Mouse (Mus musculus): ENCODE results near the gene Atg9b. TPM values are rescaled to one million over a fixed set of nuclear protein-coding genes. Genes with fewer than 3 reads are reported as not detected.
A peak's percentile ranks its signal among the peaks of the same experiment; 100 is the strongest.
"Not testable (repeated sequence)": the region's sequence is repeated elsewhere in the genome, so short reads cannot be mapped to it uniquely, and the experiment has no call there.

The Atg9b gene
- total RNA-seq, 2 experiments from 2014 or later = 3.9 to 4.7 TPM

DNA sequence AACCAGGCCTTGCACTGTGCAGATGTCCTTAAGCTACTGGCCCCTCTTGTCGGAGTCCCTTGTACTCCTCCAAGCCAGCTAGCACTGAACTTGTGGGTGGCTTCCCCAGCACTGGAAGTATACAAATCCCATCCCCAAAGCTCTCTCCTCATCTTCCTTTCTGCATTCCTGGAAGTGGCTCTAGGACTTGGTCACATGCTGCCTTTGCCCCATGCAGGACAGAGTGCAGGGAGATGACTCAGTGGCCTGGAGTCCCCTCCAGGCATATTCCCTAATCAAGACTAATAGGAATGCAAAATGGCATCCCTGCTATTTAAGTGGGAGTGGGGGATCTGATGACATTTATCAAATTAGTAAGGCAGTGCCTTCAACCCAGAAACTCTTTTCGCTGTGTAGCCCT, 20.1 kb upstream of the Atg9b start:
- DNase-seq (ENCODE audit: extremely low spot score in 1 of 2, low spot score in 2 of 2) = no peak
- intact Hi-C loops (cut with DNase I) = no loop called here

DNA sequence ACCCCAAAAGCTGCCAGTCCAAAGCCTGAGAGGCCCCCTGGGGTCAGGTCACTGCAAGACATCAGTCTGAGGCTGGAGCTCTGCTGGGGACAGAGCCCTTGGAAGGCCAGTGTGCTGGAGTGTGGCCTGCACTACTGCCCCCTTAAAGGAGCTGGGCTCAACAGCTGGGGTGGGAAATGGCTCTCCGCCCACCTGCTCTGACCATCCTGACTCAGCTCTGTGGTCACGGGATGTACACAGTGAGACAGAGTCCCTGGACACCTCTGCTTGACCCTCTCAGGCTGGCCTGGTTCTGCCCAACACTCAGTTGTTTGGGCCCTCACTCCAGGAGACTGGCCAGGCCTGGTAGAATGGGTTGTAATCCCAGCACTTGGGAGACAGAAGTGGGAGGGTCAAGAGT, 17.5 kb upstream of the Atg9b start:
- intact Hi-C loops (cut with DNase I) = no loop called here
- peak in 1 of 2 experiments; percentile 26 for DNase-seq (ENCODE audit: extremely low spot score in 1 of 2, low spot score in 2 of 2)

DNA sequence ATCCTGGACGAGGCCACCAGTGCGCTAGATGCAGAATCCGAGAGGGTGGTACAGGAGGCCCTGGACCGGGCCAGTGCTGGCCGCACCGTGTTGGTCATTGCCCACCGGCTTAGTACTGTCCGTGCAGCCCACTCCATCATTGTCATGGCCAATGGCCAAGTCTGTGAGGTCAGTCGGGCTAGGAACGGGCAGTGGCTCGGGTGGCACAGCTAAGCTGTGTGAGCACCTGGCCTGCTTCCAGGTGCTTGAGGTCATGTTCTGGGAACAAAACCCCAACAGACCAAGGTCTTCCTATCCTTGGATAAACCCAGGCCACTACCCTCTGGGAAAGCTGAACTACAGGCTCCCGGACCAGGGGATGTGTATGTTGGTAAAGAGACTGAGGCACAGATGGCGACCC, 16.7 kb upstream of the Atg9b start:
- DNase-seq (ENCODE audit: extremely low spot score in 1 of 2, low spot score in 2 of 2) = peak in 1 of 2 experiments; percentile 34
- intact Hi-C loops (cut with DNase I) = no loop called here

DNA sequence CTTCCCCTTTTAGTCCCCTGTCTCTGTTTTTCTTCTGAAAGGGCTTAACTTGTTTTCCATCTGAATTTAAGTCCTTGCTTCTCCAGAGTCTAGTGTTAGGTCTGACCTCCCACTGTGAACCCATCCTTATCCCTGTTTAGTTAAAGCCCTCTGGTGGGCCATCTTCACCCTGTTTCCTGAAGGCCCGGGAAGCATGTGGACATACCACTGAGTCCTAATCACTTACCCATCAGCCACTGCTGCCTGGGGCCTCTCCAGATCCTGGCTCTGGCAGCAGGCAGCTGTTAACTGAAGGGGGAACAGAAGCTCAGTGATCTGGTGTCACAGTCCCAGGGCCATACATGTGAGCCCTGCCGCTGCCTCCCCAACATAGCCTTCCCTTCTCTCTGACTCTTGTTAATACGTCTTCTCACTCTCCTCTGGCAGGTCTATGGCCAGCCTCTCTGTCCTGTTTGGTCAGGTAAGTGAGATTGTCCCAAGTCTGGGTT, 13.5 kb upstream of the Atg9b start:
- no peak for DNase-seq (ENCODE audit: extremely low spot score in 1 of 2, low spot score in 2 of 2)
- intact Hi-C loops (cut with DNase I) = no loop called here

DNA sequence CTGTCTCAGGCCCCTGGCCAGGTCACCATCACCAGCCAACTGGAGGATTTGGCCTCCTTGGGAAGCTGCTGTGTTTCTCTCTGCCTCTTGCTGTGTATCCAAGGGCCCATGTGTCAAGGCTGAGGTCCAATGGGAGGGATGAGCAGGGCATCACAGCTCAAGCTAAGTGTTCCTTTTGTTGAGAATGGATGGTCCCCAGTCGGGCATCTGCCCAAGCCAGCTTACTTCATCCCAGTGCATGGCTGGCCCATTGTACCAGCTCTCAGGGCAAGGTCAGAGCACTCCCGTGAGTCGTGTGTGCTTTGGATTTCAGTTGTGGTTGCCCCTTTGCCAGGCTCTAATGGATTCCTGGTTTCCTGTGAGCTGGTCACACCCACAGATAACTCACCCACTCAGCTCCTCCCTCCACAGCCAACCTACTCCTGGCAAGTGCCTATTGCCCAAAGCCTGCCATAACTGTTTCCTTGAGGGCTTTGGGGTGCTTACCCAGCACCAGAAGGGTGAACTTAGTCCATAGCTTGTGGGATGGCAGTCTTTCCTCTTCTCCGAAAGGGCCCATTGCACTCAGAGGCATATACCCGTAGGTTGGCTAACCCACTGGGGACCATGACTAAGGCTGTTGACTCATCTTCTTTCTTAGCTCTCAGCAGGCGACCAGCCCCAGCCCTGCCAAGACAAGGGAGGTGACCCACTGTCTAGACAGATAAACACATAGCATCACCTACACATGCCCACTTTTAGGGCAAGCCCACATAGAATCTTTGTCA, 12.8 kb upstream of the Atg9b start:
- intact Hi-C loops (cut with DNase I) = no loop called here
- no peak for DNase-seq (ENCODE audit: extremely low spot score in 1 of 2, low spot score in 2 of 2)

DNA sequence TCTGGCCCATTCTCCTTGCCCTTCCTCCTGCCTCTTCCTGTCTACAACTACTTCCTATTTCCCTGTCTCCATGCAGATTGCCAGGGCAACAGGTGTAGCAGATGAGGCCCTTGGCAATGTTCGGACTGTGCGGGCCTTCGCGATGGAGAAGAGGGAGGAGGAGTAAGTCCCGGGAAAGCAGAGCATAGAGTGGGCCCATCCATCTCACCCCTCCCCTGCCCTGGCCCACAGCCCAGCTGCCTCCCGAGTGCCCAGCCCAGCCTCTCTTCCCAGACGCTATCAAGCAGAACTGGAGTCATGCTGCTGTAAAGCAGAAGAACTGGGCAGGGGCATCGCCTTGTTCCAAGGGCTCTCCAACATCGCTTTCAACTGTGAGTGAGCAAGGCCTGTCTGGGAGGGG, 10.0 kb upstream of the Atg9b start:
- intact Hi-C loops (cut with DNase I) = no loop called here
- DNase-seq (ENCODE audit: extremely low spot score in 1 of 2, low spot score in 2 of 2) = no peak

DNA sequence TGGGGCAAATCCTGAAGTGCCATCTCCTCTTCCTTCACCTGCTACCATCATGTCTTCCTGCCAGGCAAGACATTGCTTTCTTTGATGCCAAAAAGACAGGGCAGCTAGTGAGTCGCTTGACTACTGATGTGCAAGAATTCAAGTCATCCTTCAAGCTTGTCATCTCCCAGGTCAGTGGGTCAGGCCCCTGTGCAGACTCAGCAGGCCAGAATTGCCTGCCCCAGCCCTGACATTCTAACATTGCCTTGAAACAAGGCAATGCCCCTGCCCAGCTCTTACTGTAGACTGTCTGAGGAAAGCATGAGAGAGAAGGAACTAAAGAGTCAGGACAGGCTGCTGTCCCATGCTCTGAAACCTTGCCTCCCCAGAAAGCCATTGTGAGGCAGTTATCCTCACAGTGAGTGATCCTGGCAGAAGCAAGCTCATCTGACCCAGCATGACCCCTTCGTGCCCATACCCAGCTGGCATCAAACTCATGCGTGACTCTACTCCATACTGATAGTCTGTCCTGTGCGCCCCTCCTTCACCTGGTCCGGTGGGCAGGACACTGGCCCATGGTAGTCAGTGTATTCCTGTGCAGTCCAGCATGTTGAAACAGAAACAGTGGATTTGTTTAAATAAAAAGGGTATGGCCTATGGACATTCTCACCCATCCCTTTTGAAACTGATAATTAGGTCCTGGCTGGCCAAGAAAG, 9.1 kb upstream of the Atg9b start:
- intact Hi-C loops (cut with DNase I) = no loop called here
- DNase-seq (ENCODE audit: extremely low spot score in 1 of 2, low spot score in 2 of 2) = no peak

DNA sequence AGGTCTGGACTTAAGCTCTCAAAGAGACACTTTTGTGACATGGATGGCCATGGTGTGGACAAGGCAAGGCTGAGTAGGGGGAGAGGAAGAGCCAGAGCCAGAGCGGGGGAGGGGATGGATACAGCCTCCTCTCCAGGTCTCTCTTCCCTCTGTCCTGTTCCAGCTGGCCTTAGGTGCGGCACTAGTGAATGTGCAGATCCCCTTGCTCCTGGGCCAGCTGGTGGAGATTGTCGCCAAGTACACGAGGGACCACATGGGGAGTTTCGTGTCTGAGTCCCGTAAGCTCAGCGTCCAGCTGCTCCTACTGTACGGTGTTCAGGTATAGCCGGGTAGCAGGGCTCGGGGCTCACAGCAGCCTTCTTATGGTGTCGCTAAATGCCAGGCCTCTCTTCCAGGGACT, 8.4 kb upstream of the Atg9b start:
- intact Hi-C loops (cut with DNase I) = no loop called here

DNA sequence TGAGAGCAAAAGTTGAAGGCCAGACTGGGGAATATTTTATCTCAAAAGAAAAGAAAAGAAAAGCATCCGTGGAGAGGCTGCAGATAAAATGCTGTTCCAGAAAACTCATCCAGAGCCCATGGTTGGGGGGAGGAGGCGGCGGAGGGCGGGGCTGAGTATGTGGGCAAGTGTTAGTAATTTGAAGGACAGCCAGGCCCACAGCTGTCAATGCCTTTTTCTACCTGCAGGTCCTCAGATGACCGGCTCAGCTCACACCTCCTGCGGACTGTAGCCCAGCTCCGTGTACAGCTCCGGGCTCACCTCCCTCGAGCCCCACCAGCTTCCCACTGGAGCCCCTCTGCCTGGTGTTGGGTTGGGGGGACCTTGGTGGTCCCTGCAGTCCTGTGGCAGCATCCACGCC, 7.7 kb upstream of the Atg9b start:
- intact Hi-C loops (cut with DNase I) = no loop called here
- DNase-seq (ENCODE audit: extremely low spot score in 1 of 2, low spot score in 2 of 2) = no peak

More for the DNA sequence above, 8.4 kb upstream of the Atg9b start:
- no peak for DNase-seq (ENCODE audit: extremely low spot score in 1 of 2, low spot score in 2 of 2)

DNA sequence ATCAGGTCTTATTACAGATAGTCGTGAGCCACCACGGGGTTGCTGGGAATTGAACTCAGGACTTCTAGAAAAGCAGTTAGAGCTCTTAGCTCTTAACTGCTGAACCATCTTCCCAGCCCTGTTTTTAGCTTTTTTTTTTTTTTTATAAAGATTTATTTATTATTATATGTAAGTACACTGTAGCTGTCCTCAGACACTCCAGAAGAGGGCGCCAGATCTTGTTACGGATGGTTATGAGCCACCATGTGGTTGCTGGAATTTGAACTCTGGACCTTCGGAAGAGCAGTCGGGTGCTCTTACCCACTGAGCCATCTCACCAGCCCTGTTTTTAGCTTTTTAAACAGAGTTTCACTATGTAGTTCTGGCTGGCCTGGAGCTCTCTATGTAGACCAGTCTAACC, 4.3 kb upstream of the Atg9b start:
- intact Hi-C loops (cut with DNase I); DNase-seq (ENCODE audit: extremely low spot score in 1 of 2, low spot score in 2 of 2): not testable (repeated sequence)

DNA sequence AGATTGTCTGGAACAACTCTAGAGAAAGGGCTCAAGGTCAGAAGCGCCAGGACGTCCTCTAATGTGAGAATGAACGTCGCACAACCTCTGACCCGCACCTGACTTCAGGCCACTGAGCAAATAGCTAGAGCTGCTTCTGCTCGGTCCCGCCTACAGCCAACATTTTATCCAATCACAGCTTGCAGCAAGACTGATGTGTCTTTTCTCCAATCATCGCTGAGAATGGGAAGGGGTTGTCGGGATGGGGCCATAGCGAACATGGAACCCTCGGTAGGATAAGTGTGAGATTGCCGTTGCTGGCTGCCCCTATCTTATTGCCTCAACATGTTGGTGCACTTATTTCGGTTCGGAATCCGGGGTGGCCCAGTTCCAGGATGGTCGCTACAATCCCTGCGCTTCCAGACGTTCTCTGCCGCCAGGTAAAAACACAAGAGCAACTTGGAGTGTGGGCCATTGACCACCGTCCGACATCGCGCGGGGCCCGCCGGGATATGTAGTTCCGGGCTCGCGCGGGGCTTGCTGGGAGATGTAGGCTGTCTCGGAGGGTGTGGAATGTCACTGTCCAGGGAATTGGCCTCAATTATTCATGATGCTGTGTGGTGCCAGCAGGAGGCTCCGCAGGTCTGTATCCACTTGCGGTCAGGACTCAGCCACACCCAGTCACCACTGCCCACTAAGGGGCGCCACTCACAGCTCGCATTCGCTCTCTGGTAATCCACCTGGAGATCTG, 2.4 kb upstream of the Atg9b start:
- DNase-seq (ENCODE audit: extremely low spot score in 1 of 2, low spot score in 2 of 2) = peak; percentile 93 to 98
- intact Hi-C loops (cut with DNase I) = no loop called here

DNA sequence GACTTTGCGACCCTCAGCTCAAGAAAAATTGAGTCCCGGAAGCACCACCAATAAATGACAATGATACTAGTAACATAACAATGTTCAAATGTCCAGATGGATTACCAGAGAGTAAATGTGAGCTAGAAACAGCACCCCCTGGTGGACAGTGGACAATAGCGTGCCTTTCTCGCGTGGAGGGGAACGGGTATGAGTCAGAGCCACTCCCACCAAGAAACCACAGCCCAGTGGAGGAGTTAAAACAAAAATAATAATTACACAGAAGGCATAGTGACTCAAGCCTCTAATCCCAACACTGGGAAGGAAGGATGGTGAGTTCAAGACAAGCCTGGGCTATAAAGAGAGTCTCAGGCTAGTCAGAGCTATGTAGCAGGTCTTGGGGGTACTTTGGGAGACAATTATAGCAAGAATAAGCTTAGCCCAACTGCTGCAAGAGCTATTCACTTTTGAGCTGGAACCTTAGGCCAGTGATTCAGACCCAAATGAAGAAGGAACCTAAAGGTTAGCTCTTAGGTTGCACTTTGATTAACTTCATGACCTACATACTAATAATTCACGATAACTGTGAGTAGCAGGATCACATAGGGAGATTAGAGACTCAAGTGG, 1.6 kb upstream of the Atg9b start, which contains the start of gene Abcb8:
TSS of gene Abcb8 (plus strand) at position 272 of the 606 bp plus-strand sequence.
- DNase-seq (ENCODE audit: extremely low spot score in 1 of 2, low spot score in 2 of 2) = peak; percentile 79 to 87
- intact Hi-C loops (cut with DNase I) = no loop called here

DNA sequence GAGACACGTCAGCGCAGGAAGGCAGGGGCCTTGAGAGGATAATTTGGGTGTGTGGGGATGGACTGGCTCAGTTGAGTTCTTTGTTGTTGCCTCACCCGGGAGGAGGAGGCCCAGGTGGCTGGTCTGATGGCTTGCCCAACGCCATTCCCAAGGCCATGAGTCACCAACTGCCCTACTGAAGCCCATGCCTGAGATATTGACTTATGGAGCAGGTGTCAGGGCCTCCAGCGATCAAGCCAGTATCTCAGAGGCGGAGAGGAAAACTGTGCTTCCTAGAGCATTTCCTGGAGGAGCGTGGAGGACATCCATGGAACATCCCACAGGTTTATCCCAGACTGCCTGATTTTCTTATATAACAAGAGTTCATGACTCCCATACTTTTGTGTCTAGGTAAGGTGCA, 781 bp upstream of the Atg9b start:
- intact Hi-C loops (cut with DNase I) = no loop called here
- no peak for DNase-seq (ENCODE audit: extremely low spot score in 1 of 2, low spot score in 2 of 2)

DNA sequence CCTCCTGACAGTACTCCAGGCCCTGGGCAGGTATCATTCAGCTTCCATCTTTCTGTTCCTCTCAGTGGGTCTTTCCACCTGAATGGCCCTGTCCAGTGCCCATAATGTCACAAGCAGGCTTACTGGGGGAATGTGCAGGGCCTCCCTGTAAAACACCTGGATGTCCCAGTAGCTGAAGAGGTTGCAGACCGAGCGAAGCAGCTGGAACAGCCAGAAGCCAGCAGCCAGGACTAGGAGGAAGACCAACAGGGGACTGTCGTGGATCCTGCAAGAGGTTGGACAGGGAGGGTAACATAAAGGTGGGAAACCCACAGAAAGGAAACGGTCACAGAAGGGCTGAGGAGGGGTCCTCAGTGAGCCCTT, 2.3 kb downstream of the Atg9b start:
- no peak for DNase-seq (ENCODE audit: extremely low spot score in 1 of 2, low spot score in 2 of 2)
- intact Hi-C loops (cut with DNase I) = no loop called here

DNA sequence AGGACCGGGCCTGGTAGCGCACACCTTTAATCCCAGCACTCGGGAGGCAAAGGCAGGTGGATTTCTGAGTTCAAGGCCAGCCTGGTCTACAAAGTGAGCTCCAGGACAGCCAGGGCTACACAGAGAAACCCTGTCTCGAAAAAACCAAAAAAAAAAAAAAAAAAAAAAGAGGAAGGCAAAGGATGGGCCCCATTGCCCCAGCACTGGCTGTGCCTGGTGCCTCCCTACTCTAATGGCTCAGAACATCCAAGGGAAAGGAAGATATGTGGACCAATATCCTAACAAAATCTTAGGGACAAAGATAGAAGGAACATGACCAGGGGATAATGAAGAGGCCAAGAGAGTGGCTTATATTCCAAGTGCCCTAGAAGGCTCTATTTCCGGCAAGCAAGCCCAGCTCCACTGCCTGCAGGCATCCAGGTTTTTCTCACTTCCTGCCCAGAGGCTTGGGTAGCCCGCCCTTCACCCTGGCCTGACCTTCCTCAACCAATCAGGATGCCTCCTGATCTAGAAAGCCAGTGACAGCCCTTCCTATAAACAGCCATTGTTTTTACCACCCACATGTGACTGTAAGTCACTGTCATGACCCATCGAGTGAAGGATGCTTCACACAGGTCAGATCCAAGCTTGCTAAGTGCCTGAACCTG, 2.8 kb downstream of the Atg9b start:
- intact Hi-C loops (cut with DNase I) = no loop called here
- DNase-seq (ENCODE audit: extremely low spot score in 1 of 2, low spot score in 2 of 2) = peak in 1 of 2 experiments; percentile 61

DNA sequence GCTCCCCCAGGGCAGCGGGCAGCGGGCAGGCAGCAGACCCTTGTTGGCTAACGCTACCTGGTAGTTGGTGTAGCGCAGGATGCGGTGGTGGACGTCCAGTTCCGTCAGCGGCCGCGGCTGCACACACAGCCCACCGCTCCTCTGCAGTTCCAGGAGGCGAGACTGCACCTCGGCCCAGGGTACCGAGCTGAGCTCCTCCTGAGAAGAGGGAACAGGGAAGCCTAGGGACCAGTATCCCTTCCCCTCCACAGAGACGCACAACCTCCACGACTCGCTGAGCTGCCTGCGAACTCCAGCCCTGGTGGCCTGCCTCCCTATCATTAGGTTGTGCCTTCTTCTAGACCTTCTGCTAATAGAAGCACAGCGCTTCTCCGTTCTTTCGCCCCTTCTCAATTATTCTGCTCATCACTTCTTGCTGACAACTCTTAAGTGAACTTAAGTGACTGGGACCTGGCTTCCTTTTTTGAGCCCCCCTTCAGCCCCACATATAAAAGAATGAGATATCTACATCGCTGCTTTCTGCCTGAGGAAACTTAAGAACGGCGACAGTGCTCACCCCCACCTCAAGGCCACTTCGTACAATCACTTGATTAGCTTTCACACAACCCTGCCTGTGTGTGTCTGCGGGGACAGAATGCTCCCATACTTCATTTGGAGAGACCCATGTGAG, 3.6 kb downstream of the Atg9b start:
- intact Hi-C loops (cut with DNase I) = no loop called here

DNA sequence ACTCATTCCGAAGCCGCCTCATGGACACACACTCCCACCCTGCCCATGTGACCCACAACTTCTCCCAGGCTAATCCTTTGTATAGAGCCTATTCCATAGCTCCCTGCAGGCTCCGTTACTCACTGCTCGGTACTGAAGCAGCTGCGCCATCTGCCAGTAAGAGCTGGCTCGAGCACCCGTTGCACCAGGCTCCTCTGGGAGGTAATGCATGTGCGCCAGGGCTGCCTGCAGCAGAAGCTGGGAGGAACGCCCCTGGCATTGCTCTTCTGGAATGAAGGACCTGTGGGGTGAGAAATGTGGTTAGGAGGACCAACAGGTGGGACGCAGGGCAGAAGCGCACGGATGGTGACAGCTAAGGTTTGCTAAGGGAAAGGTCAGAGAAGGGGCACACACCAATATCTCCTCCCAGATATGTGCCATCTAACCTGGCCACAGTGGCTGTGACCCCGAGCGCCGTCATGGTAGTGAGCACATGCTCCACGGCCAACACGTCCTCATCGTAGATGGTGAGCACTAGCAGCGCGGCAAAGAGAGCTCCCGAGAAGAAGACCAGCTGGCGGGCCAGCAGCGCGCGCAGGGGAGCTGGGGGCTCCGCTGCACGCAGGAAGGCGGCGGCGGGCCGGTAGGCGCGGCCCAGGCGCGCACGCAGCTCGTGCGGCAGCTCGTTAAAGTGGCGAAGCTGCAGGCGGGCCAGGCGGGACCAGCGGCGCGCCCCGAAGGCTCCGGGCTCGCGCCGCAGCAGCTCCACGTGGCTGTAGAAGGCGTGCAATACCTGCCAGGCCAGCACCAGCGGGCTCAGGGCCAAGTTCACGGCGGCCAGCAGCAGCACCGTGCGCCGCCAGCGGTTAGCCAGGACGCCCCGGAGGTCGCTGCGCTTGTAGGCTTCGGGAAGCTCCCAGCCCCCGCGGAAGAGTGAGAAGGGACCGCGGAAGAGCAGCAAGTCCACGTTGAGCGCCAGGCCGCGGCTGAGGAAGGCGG, 4.4 kb downstream of the Atg9b start:
- DNase-seq (ENCODE audit: extremely low spot score in 1 of 2, low spot score in 2 of 2) = peak; percentile 59 to 71
- intact Hi-C loops (cut with DNase I) = no loop called here

More for the DNA sequence above, 3.6 kb downstream of the Atg9b start:
- no peak for DNase-seq (ENCODE audit: extremely low spot score in 1 of 2, low spot score in 2 of 2)
